Mouse (Mus musculus) megakaryocyte, embryonic 14.5 days (primary cell): ENCODE results near the gene Olfr715b. TPM values are rescaled to one million over a fixed set of nuclear protein-coding genes. Genes with fewer than 3 reads are reported as not detected.
"Not testable (repeated sequence)": the region's sequence is repeated elsewhere in the genome, so short reads cannot be mapped to it uniquely, and the experiment has no call there.

Experiments used
- H3K27me3 ChIP-seq: replicated peaks from 2 replicates; pipeline ENCODE3; 2012; ENCODE audit warnings: inconsistent platforms
- H3K36me3 ChIP-seq: replicated peaks from 2 replicates; pipeline ENCODE3; 2012; ENCODE audit warnings: low read length, inconsistent platforms, mixed read lengths
- H3K4me1 ChIP-seq: 2 replicates; pipeline ENCODE4 v1.6.1; 2012; ENCODE audit warnings: inconsistent platforms
- H3K4me3 ChIP-seq: replicated peaks from 2 replicates; pipeline ENCODE3; 2012; ENCODE audit warnings: moderate library complexity, mild to moderate bottlenecking, inconsistent platforms
- H3K9me3 ChIP-seq: 2 replicates; pipeline ENCODE4 v1.6.1; 2012; ENCODE audit warnings: inconsistent platforms
- FLI1 ChIP-seq: IDR thresholded peaks from 2 replicates; pipeline ENCODE4 v1.6.1; 2012; ENCODE audit warnings: low read length, inconsistent platforms, mixed read lengths
- GATA1 ChIP-seq: IDR thresholded peaks from 3 replicates; pipeline ENCODE4 v1.6.1; 2012; ENCODE audit warnings: mixed read lengths, low read length, inconsistent platforms, borderline replicate concordance
- polyA plus RNA-seq: library from polyadenylated mRNA; stranded (reverse); fragments of >175 nt; gene quantifications from 2 replicates; pipeline ENCODE4 v1.2.3, GENCODE M21; 2012; ENCODE audit warnings: low replicate concordance; ENCODE audit not compliant: insufficient read depth

Olfr715b gene
- not detected in 2 replicates for polyA plus RNA-seq

DNA sequence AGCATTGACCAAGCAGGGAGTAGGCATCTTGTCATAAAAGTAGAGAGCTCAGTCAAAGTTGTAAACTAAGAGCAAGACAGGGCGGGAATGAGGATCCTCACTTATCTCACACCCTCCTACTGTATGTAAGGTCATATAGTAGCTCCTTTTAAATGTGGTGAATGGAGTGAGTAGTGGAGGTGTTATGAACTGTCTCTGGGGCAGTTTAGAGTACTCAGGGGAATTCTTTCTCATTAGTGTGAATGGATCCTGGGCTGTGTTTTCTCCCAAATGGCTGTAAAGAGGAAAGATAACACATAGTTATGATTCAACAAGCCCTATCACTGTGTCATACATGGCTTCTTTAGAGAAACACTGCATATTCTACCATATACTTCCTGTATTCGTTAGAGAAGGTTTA is at the start of gene Olfr715b:
Gene Olfr715b, minus strand, starts transcription at position 101 of the 400 bp plus-strand sequence.
- H3K4me3 ChIP-seq, H3K36me3 ChIP-seq, H3K27me3 ChIP-seq, H3K9me3 ChIP-seq, H3K4me1 ChIP-seq: not testable (repeated sequence)

DNA sequence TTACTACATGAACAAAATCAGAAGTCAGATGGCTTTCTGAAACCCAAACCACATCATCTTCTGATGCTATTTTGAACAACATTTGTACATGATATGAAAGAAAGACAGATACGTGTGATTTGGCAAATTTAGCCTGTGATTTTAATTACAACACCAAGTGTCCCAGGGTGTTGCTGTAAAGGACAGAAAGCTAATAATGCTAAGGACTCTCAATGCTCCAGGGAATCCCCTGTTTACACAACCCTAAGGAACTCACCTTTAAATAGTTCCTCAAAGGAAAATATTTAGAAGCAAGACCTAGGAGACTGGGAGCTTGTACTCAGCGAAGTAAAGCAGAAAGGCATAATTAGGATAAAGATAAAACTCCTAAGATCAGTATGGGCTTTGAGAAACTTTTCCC is 27.9 kb upstream of the Olfr715b start, which contains the start of gene Olfr716:
Gene Olfr716, plus strand, starts transcription at position 301 of the 400 bp plus-strand sequence.
- not testable (repeated sequence) for H3K9me3 ChIP-seq, H3K36me3 ChIP-seq, H3K4me3 ChIP-seq, H3K27me3 ChIP-seq, H3K4me1 ChIP-seq

DNA sequence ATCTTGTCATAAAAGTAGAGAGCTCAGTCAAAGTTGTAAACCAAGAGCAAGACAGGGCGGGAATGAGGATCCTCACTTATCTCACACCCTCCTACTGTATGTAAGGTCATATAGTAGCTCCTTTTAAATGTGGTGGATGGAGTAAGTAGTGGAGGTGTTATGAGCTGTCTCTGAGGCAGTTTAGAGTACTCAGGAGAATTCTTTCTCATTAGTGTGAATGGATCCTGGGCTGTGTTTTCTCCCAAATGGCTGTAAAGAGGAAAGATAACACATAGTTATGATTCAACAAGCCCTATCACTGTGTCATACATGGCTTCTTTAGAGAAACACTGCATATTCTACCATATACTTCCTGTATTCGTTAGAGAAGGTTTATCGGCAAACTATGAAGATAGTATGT is 20.8 kb upstream of the Olfr715b start, which contains the start of gene Olfr715:
Gene Olfr715, minus strand, starts transcription at position 101 of the 400 bp plus-strand sequence.
- not testable (repeated sequence) for H3K4me1 ChIP-seq, H3K9me3 ChIP-seq, H3K36me3 ChIP-seq, H3K4me3 ChIP-seq, H3K27me3 ChIP-seq

DNA sequence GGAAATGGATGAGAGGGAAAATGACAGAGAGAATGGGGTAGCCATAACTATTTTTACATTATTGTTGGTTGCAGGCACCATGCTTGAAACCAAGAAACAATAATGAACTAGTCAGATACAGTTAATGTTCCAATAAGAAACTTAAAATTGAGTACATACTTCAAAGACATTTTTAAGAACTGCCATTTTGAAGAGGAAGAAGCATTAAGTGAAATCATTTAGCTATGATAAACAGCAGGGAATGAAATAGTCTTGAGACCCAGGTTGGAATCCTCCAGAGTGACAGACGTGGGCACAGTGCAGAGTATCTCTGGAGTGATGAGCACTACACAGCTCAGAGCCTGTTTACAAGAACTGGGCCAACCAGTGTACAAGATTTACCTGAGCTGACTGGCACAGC is 17.2 kb downstream of the Olfr715b start, which contains the start of gene Olfr17:
Gene Olfr17, plus strand, starts transcription at position 301 of the 400 bp plus-strand sequence.
- H3K4me3 ChIP-seq, result no peak within 1 kb of the TSS
- TF ChIP-seq FLI1 (no peak), GATA1 (no peak)
- no peaks in the 10 kb centered on the region for H3K27me3 ChIP-seq
- H3K4me1 ChIP-seq, result no peaks in the 10 kb centered on the region
- H3K9me3 ChIP-seq, result peaks cover 2% of the 10 kb centered on the region; the same call in 1 of the 2 replicates
- H3K36me3 ChIP-seq, result no peaks in the 10 kb centered on the region

DNA sequence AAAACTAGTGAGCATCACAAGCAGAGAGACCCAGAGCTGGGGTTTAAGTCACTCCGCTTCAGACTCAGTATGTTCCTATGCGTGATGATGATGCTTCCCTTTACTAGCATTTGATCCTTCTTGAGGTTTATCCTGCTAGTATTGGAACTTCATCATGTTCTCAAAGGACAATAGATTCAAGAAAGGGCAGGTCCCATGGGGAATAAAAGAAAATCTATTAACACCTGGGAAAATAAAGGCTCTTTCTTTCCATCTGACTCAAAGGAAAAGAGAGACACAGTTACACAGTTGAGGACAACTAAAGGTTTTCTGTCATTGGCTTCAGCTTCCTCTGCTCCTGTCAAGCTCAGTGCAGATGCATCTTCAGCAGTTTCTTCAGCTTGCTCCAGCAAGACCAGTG is 39.5 kb downstream of the Olfr715b start, which contains the start of gene Olfr714:
Gene Olfr714, plus strand, starts transcription at position 301 of the 400 bp plus-strand sequence.
- no peaks in the 10 kb centered on the region for H3K27me3 ChIP-seq
- no peaks in the 10 kb centered on the region for H3K4me1 ChIP-seq
- H3K4me3 ChIP-seq, result no peak within 1 kb of the TSS
- no peaks in the 10 kb centered on the region for H3K36me3 ChIP-seq
- peaks cover 21% of the 10 kb centered on the region for H3K9me3 ChIP-seq
- no peak for TF ChIP-seq GATA1
- TF ChIP-seq FLI1, result no peak

Other genes with a start within 250 kb of the Olfr715b start
- gene Olfr704, start 247.2 kb downstream of the Olfr715b start, polyA plus RNA-seq, result not detected in 2 replicates
- not detected in 2 replicates for gene Olfr705, start 233.5 kb downstream of the Olfr715b start, polyA plus RNA-seq
- not detected in 2 replicates for gene Olfr706, start 222.2 kb downstream of the Olfr715b start, polyA plus RNA-seq
- not detected in 2 replicates for gene Olfr707, start 209.1 kb downstream of the Olfr715b start, polyA plus RNA-seq
- not detected in 2 replicates for gene Olfr1532-ps1, start 202.4 kb downstream of the Olfr715b start, polyA plus RNA-seq
- gene Olfr709-ps1, start 178.2 kb downstream of the Olfr715b start, polyA plus RNA-seq, result not detected in 2 replicates
- not detected in 2 replicates for gene Olfr710, start 162.1 kb downstream of the Olfr715b start, polyA plus RNA-seq
- gene Olfr6, start 146.4 kb downstream of the Olfr715b start, polyA plus RNA-seq, result not detected in 2 replicates
- not detected in 2 replicates for gene Olfr711, start 134.9 kb downstream of the Olfr715b start, polyA plus RNA-seq
- gene Olfr2, start 104.3 kb downstream of the Olfr715b start, polyA plus RNA-seq, result 0.47 TPM in 1 of 2 replicates, not detected in the other
- not detected in 2 replicates for gene Olfr713, start 79.2 kb downstream of the Olfr715b start, polyA plus RNA-seq
- not detected in 2 replicates for gene Olfr714, start 39.4 kb downstream of the Olfr715b start, polyA plus RNA-seq
- gene Olfr17, start 17.1 kb downstream of the Olfr715b start, polyA plus RNA-seq, result not detected in 2 replicates
- not detected in 2 replicates for gene Olfr715, start 20.7 kb upstream of the Olfr715b start, polyA plus RNA-seq
- gene Olfr716, start 28.0 kb upstream of the Olfr715b start, polyA plus RNA-seq, result not detected in 2 replicates
- not detected in 2 replicates for gene Nlrp14, start 56.6 kb upstream of the Olfr715b start, polyA plus RNA-seq
- gene Rbmxl2, start 99.1 kb upstream of the Olfr715b start, polyA plus RNA-seq, result not detected in 2 replicates